Mouse (Mus musculus) erythroblast, embryonic 14.5 days (primary cell): ENCODE measurements around the gene Elmo3. TPM values are rescaled to one million over a fixed set of nuclear protein-coding genes. Genes with fewer than 3 reads are reported as not detected.

Experiments used
- H3K27me3 ChIP-seq: 2 replicates; pipeline ENCODE4 v1.6.1; 2012; ENCODE audit warnings: inconsistent platforms; ENCODE audit not compliant: control insufficient read depth
- H3K36me3 ChIP-seq: 2 replicates; pipeline ENCODE4 v1.6.1; 2012; ENCODE audit warnings: mild to moderate bottlenecking, inconsistent platforms; ENCODE audit not compliant: control insufficient read depth
- H3K4me1 ChIP-seq: 2 replicates; pipeline ENCODE4 v1.6.1; 2012; ENCODE audit warnings: inconsistent platforms; ENCODE audit not compliant: control insufficient read depth
- H3K4me3 ChIP-seq: replicated peaks from 2 replicates; pipeline ENCODE3; 2012; ENCODE audit warnings: moderate library complexity, mild to moderate bottlenecking, inconsistent platforms
- H3K9me3 ChIP-seq: 2 replicates; pipeline ENCODE4 v1.6.1; 2012; ENCODE audit warnings: low read length, inconsistent platforms, mixed read lengths; ENCODE audit not compliant: control insufficient read depth
- GATA1 ChIP-seq: IDR thresholded peaks from 2 replicates; pipeline ENCODE4 v1.6.1; 2012; ENCODE audit warnings: low read length, inconsistent platforms, mixed read lengths
- TAL1 ChIP-seq: IDR thresholded peaks from 3 replicates; pipeline ENCODE4 v1.6.1; 2012; ENCODE audit warnings: low read length, inconsistent platforms, mixed read lengths
- polyA plus RNA-seq: library from polyadenylated mRNA; stranded (reverse); fragments of >175 nt; gene quantifications from 2 replicates; pipeline ENCODE4 v1.2.3, GENCODE M21; 2012

Gene Elmo3
- polyA plus RNA-seq, 1 experiment: 0.97 TPM

- TF ChIP-seq TAL1 (no peak), GATA1 (no peak)
- no peak overlapping the region for H3K4me3 ChIP-seq
- no peaks in the 10 kb centered on the region for H3K36me3 ChIP-seq
- peaks cover 59% of the 10 kb centered on the region for H3K4me1 ChIP-seq
- peaks cover 3% of the 10 kb centered on the region; the same call in 1 of the 2 replicates for H3K9me3 ChIP-seq
- peaks cover 41% of the 10 kb centered on the region for H3K27me3 ChIP-seq
Observed at GRCm38 (mm10) chr8:105343791-105344574, 38.6 kb downstream of the Elmo3 start.

DNA sequence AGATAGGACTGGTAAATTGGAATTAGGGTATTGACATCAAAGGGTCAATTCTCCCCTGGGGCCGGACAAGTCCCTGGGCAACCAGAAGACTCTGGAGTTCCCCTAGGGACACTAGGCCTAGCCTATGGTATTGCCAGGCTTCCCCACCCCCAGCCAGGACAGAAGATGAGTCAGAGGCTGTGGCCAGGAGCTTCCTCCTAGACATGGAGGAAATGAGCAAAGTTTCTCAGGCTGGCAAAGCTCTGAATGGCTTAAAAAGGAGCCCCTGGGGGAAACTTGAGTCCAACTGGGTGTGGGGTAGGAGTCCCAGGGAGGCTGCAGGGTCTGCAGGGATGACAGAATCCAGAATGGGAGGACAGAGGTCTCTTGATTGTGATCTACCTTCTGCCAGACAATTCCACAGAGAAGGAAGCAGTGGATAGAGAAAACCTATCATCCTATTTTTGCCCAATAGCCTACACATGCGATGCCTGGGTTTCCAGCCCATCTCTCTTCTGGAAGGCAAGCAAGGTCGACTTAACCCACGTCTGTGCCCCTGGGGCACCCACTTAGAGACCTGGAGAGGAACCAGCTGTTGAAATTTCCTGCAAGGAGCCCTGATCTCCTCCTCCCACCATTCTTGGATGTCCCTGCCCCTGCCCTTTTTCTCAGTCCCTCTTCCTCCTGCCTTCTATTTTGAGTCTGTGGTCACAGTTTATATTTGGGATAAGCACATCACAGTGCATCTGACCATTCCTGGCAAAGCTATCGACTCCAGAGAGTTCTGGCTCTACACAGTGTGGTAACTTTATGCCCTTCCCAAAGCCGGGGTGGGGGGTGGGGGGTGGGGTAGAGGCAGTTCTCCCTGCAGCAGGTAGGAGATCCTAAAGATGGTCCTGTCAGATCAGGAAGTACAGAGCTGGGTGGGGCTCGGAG is 39.9 kb downstream of the Elmo3 start:
- Histone ChIP-seq H3K36me3 (no peaks in the 10 kb centered on the region), H3K4me1 (peaks cover 47% of the 10 kb centered on the region), H3K27me3 (peaks cover 55% of the 10 kb centered on the region), H3K4me3 (no peak overlapping the region), H3K9me3 (peaks cover 10% of the 10 kb centered on the region; the same call in 1 of the 2 replicates)
- TF ChIP-seq GATA1 (no peak), TAL1 (no peak)

- no peaks in the 10 kb centered on the region for H3K36me3 ChIP-seq
- TF ChIP-seq GATA1: no peak
- TF ChIP-seq TAL1: no peak
- H3K4me1 ChIP-seq: peaks cover 37% of the 10 kb centered on the region
- peaks cover 10% of the 10 kb centered on the region; the same call in 1 of the 2 replicates for H3K9me3 ChIP-seq
- peak overlapping the region; percentile 62 for H3K4me3 ChIP-seq
- H3K27me3 ChIP-seq: peaks cover 70% of the 10 kb centered on the region
Observed at GRCm38 (mm10) chr8:105346611-105347427, 41.4 kb downstream of the Elmo3 start.

DNA sequence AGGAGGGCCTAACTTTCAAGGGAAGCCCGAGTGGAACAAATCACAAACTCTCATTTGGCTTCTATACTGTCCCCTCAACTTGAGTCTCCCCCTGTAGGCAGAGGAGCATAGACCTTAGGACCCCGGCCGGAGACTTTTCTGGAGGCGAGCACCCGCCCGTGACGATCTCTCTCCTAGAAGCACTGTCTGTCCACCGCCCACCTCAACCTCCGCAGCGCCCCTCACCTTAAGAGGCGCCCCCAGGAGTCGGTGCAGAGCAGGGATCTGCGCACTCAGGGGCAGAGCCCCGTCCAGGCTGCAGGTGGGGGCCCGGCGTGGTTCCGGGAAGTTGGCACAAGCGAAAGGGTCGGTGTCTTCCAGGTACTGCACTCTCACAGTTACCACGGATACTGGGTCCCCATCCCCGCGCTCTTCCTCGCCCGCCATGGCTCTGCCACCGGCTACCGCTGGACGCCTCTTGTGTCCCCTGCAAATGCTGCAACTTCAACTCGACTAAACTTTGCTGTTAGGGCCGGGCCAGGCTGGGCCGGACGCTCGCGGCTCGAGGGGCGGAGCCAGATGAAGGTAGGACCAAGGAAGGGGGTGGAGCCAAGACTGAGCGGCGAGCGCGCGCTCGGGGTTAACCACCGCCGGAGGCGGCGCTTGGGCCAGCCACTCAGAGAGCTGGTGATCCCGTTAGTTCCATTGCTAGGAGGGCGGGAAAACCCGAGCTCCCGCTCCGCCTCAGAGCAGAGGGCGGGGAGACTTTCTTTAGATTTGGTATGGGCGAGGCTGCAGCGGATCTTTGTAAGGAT is 42.2 kb downstream of the Elmo3 start, which contains the start of gene Fhod1:
Fhod1 (minus strand) TSS at position 526 of the 794 bp plus-strand sequence.
- Histone ChIP-seq H3K4me3 (peak within 1 kb of the TSS; percentile 62), H3K36me3 (no peaks in the 10 kb centered on the region), H3K27me3 (peaks cover 77% of the 10 kb centered on the region), H3K9me3 (peaks cover 10% of the 10 kb centered on the region; the same call in 1 of the 2 replicates), H3K4me1 (peaks cover 36% of the 10 kb centered on the region)
- TF ChIP-seq TAL1: no peak
- no peak for TF ChIP-seq GATA1

DNA sequence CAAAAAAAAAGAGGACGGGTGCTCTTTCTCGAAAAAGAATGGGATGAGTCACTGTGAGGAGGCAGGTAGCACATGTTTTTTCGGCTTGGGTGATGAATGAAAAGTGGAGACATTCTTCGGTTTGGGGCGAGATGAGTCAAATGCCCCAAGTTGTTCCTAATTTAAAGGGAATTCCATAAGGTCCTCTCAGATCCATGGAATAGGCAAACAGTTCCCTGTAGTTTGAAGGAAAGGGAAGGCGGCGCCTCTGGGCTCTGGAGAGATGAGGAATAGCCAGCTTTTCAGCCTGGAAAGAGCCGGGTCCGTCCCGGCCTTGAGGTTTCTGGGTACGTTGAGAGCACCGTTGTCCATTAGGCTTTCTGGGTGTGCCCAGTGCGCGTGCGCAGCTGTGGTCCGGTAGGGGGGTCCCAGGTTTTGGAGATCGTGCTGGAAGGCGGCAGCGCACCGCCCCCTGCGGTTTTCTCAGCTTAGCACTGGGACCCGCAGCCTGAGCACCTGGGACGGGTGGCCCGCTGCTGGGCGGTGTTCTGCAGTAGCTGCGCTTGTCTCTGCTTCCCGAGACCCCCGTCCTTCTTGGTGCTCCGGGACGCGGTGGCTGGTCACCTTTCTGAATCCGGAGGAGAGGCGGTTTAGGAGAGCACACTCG is 43.2 kb downstream of the Elmo3 start, which contains the start of gene Slc9a5:
Slc9a5 (plus strand) TSS at position 394 of the 646 bp plus-strand sequence.
- H3K9me3 ChIP-seq: peaks cover 10% of the 10 kb centered on the region; the same call in 1 of the 2 replicates
- H3K36me3 ChIP-seq: no peaks in the 10 kb centered on the region
- H3K4me3 ChIP-seq: peak within 1 kb of the TSS; percentile 62
- peaks cover 86% of the 10 kb centered on the region for H3K27me3 ChIP-seq
- TF ChIP-seq TAL1 (no peak), GATA1 (no peak)
- H3K4me1 ChIP-seq: peaks cover 34% of the 10 kb centered on the region

- Histone ChIP-seq H3K9me3 (peaks cover 10% of the 10 kb centered on the region; the same call in 1 of the 2 replicates), H3K4me3 (peak overlapping the region; percentile 62), H3K27me3 (peaks cover 86% of the 10 kb centered on the region), H3K4me1 (peaks cover 34% of the 10 kb centered on the region), H3K36me3 (no peaks in the 10 kb centered on the region)
- no peak for TF ChIP-seq TAL1
- no peak for TF ChIP-seq GATA1
Observed at GRCm38 (mm10) chr8:105349096-105349771, 43.8 kb downstream of the Elmo3 start.

GRCm38 (mm10) chr8:105350186-105350585 is 44.8 kb downstream of the Elmo3 start:
- TF ChIP-seq GATA1: no peak
- TF ChIP-seq TAL1: no peak
- peaks cover 87% of the 10 kb centered on the region for H3K27me3 ChIP-seq
- no peaks in the 10 kb centered on the region for H3K36me3 ChIP-seq
- H3K4me1 ChIP-seq: peaks cover 34% of the 10 kb centered on the region
- peaks cover 10% of the 10 kb centered on the region; the same call in 1 of the 2 replicates for H3K9me3 ChIP-seq
- no peak overlapping the region for H3K4me3 ChIP-seq
